Mouse (Mus musculus) forebrain, postnatal 0 days (tissue): ENCODE data around the gene Bbs10. TPM values are rescaled to one million over a fixed set of nuclear protein-coding genes. Genes with fewer than 3 reads are reported as not detected.

ENCODE experiments used
- ATAC-seq: fragments of 200-750 bp; cut with Nextera tagmentation; 2 replicates; pipeline ENCODE4 v1.8.0; 2017; ENCODE audit warnings: mild to moderate bottlenecking, moderate library complexity
- DNase-seq: peaks from one replicate; pipeline ENCODE4 v3.0.0-alpha.2; 2015
- H3K27ac ChIP-seq: fragments of 300-500 bp; sonication (generic); 2 replicates; pipeline ENCODE4 v1.5.1; 2014; ENCODE audit warnings: low read depth, mild to moderate bottlenecking, antibody characterized with exemption, low read length, moderate library complexity, mixed read lengths
- H3K27me3 ChIP-seq: fragments of 300-500 bp; sonication (generic); 2 replicates; pipeline ENCODE4 v1.6.1; 2014; ENCODE audit warnings: mild to moderate bottlenecking, low read length, mixed read lengths; ENCODE audit not compliant: insufficient read depth
- H3K36me3 ChIP-seq: fragments of 300-500 bp; sonication (generic); 2 replicates; pipeline ENCODE4 v1.6.1; 2014; ENCODE audit warnings: mild to moderate bottlenecking, moderate library complexity; ENCODE audit not compliant: insufficient read depth
- H3K4me1 ChIP-seq: fragments of 300-500 bp; sonication (generic); 2 replicates; pipeline ENCODE4 v1.6.1; 2014; ENCODE audit warnings: antibody characterized with exemption; ENCODE audit not compliant: insufficient read depth
- H3K4me2 ChIP-seq: fragments of 300-500 bp; sonication (generic); 2 replicates; pipeline ENCODE4 v1.6.1; 2014; ENCODE audit warnings: low read depth, mild to moderate bottlenecking, moderate library complexity
- H3K4me3 ChIP-seq: fragments of 300-500 bp; sonication (generic); 2 replicates; pipeline ENCODE4 v1.5.1; 2014; ENCODE audit warnings: low read depth, low read length, mixed read lengths
- H3K9ac ChIP-seq: fragments of 300-500 bp; sonication (generic); 2 replicates; pipeline ENCODE4 v1.6.1; 2014; ENCODE audit warnings: mild to moderate bottlenecking
- H3K9me3 ChIP-seq: fragments of 300-500 bp; sonication (generic); 2 replicates; pipeline ENCODE4 v1.6.1; 2016; ENCODE audit warnings: low read length
- CTCF ChIP-seq: sonication (generic); IDR thresholded peaks from 2 replicates; pipeline ENCODE4 v1.5.1; 2016; ENCODE audit warnings: antibody characterized with exemption, control low read depth, low read depth
- WGBS: fragments of 180-500 bp; shearing (Covaris S2); extraction: QIAGEN DNeasy Blood & Tissue Kit; methylation state at CpG from one replicate; pipeline ENCODE4 v1.1.7; 2014; 5-methylcytosine and 5-hydroxymethylcytosine counted together
- polyA plus RNA-seq: library from polyadenylated mRNA; unstranded; fragments of >200 nt; fragmentation: Nextera tagmentation; extraction: Ambion mirVana; gene quantifications from 2 replicates; pipeline ENCODE4 v1.2.1, GENCODE M21; 2015
- total RNA-seq: library from RNA; depleted of rRNA; stranded (reverse); fragments of >200 nt; gene quantifications from 2 replicates; pipeline ENCODE4 v1.2.3, GENCODE M21; 2014

The Bbs10 gene
- total and polyA plus RNA-seq, 2 experiments from 2014 or later: 2.1 to 4.4 TPM

GRCm38 (mm10) chr10:111271687-111272086 is 26.8 kb upstream of the Bbs10 start:
- ATAC-seq (no peak), DNase-seq (no peak)
- no peak overlapping the region for H3K4me2 ChIP-seq
- H3K4me3 ChIP-seq: no peak overlapping the region
- no peak for TF ChIP-seq CTCF
- no peaks in the 10 kb centered on the region for H3K9me3 ChIP-seq
- no peaks in the 10 kb centered on the region for H3K27me3 ChIP-seq
- H3K4me1 ChIP-seq: no peaks in the 10 kb centered on the region
- no peak overlapping the region for H3K9ac ChIP-seq
- no peak overlapping the region for H3K27ac ChIP-seq
- peaks cover 56% of the 10 kb centered on the region for H3K36me3 ChIP-seq
- WGBS: 89% methylated on average over 15 of the region's 15 CpGs

GRCm38 (mm10) chr10:111272905-111273304 is 25.6 kb upstream of the Bbs10 start:
- H3K9me3 ChIP-seq: no peaks in the 10 kb centered on the region
- no peaks in the 10 kb centered on the region for H3K27me3 ChIP-seq
- no peak overlapping the region for H3K4me3 ChIP-seq
- no peak for DNase-seq
- 83% methylated on average over 11 of the region's 11 CpGs for WGBS
- ATAC-seq: no peak
- H3K4me2 ChIP-seq: no peak overlapping the region
- H3K9ac ChIP-seq: no peak overlapping the region
- peaks cover 60% of the 10 kb centered on the region for H3K36me3 ChIP-seq
- H3K27ac ChIP-seq: no peak overlapping the region
- no peak for TF ChIP-seq CTCF
- H3K4me1 ChIP-seq: no peaks in the 10 kb centered on the region

- Histone ChIP-seq H3K9me3 (no peaks in the 10 kb centered on the region), H3K36me3 (peaks cover 60% of the 10 kb centered on the region), H3K27me3 (no peaks in the 10 kb centered on the region), H3K4me2 (no peak overlapping the region), H3K4me1 (no peaks in the 10 kb centered on the region), H3K27ac (no peak overlapping the region), H3K4me3 (no peak overlapping the region), H3K9ac (no peak overlapping the region)
- WGBS: 30% methylated on average over 5 of the region's 5 CpGs
- ATAC-seq: no peak
- no peak for DNase-seq
- TF ChIP-seq CTCF: no peak
These were observed 24.9 kb upstream of the Bbs10 start for GRCm38 (mm10) chr10:111273463-111274088.

GRCm38 (mm10) chr10:111275822-111276221 is 22.7 kb upstream of the Bbs10 start:
- no peak overlapping the region for H3K9ac ChIP-seq
- TF ChIP-seq CTCF: no peak
- DNase-seq: no peak
- no peak overlapping the region for H3K27ac ChIP-seq
- WGBS: 95% methylated on average over 2 of the region's 2 CpGs
- no peaks in the 10 kb centered on the region for H3K9me3 ChIP-seq
- no peak overlapping the region for H3K4me3 ChIP-seq
- H3K36me3 ChIP-seq: peaks cover 54% of the 10 kb centered on the region
- no peaks in the 10 kb centered on the region for H3K4me1 ChIP-seq
- H3K27me3 ChIP-seq: no peaks in the 10 kb centered on the region
- H3K4me2 ChIP-seq: no peak overlapping the region
- ATAC-seq: no peak

- Histone ChIP-seq H3K9ac (no peak overlapping the region), H3K4me2 (peak overlapping the region; percentile 60; the same call in 1 of the 2 replicates), H3K27ac (no peak overlapping the region), H3K27me3 (no peaks in the 10 kb centered on the region), H3K4me1 (no peaks in the 10 kb centered on the region), H3K36me3 (peaks cover 4% of the 10 kb centered on the region; the same call in 1 of the 2 replicates), H3K9me3 (no peaks in the 10 kb centered on the region), H3K4me3 (peak overlapping the region; percentile 72)
- TF ChIP-seq CTCF: no peak
- DNase-seq (no peak), ATAC-seq (no peak)
- WGBS: 46% methylated on average over 6 of the region's 6 CpGs
These were observed 848 bp upstream of the Bbs10 start for GRCm38 (mm10) chr10:111297631-111298030.

GRCm38 (mm10) chr10:111299591-111299990 is 1.1 kb downstream of the Bbs10 start:
- H3K4me3 ChIP-seq: no peak overlapping the region
- no peaks in the 10 kb centered on the region for H3K9me3 ChIP-seq
- no peaks in the 10 kb centered on the region for H3K27me3 ChIP-seq
- peak; percentile 33 for DNase-seq
- ATAC-seq: no peak
- H3K27ac ChIP-seq: no peak overlapping the region
- WGBS: 75% methylated on average over 6 of the region's 6 CpGs
- no peak overlapping the region for H3K9ac ChIP-seq
- peak; percentile 49 for TF ChIP-seq CTCF
- H3K4me2 ChIP-seq: no peak overlapping the region
- H3K4me1 ChIP-seq: no peaks in the 10 kb centered on the region
- H3K36me3 ChIP-seq: no peaks in the 10 kb centered on the region; the same call in 1 of the 2 replicates

GRCm38 (mm10) chr10:111301041-111301440 is 2.6 kb downstream of the Bbs10 start:
- DNase-seq (no peak), ATAC-seq (no peak)
- WGBS: 93% methylated on average over 5 of the region's 5 CpGs
- Histone ChIP-seq H3K27me3 (no peaks in the 10 kb centered on the region), H3K4me1 (no peaks in the 10 kb centered on the region), H3K27ac (no peak overlapping the region), H3K9ac (no peak overlapping the region), H3K4me2 (no peak overlapping the region), H3K9me3 (no peaks in the 10 kb centered on the region), H3K4me3 (no peak overlapping the region), H3K36me3 (no peaks in the 10 kb centered on the region)
- TF ChIP-seq CTCF: no peak
